Mouse (Mus musculus): Measurements from ENCODE around the gene Anapc1. TPM values are rescaled to one million over a fixed set of nuclear protein-coding genes. Genes with fewer than 3 reads are reported as not detected.

The Anapc1 gene
- polyA plus RNA-seq, 1 experiment from 2014 or later: 60.7 TPM

DNA sequence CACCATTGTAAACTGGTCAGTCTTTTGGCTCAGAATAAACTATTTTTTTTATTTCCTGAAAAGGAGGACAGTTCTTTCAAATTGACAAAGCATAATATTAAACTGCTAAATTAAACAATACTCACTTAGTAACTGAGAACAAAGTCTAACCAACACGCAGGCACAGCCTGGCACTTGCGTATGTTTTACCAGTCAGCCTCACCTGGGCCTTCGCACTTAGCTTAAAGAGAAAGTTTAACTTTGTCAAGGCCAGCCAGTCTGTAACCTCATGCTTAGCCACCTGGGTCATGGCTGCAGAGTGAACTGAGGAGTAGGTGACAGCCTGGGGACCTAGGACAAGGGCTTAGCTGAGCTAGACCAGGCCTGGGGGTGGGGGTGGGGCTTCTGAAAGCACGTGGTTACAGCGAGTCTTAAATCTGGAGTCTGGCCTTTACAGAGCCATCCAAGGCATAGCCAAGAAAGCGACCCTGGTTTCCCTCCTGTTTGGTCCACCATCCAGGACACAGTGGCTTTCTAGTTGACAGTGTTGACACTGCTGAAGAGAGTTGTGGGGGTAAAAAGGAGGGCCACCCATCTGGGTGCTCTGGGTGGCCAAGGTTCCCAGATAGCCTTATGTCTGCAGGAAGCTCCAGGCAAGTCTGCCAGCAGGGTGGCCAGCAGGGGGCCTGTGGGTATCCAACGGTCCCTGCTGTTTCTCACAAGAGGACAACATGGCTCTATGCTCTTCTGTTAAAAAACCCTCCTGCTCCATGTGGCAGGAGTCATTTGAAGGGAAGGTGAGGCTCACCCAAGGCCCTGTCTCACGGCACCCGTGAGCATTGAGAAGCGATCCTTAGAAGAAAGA is 120.7 kb downstream of the Anapc1 start:
- peak; percentile 29; the same call in 1 of the 2 replicates for ATAC-seq (ENCODE audit: low read depth)
- Histone ChIP-seq H3K9me3 (ENCODE audit: control insufficient read depth, low read length) (no peaks in the 10 kb centered on the region), H3K4me2 (ENCODE audit: low read depth, low read length) (no peak overlapping the region), H3K36me3 (ENCODE audit: control insufficient read depth, insufficient read depth, low read length) (no peaks in the 10 kb centered on the region), H3K9ac (ENCODE audit: low read length) (no peak overlapping the region), H3K4me1 (replicated peaks; ENCODE audit: control insufficient read depth, insufficient read depth, low read length) (peaks cover 14% of the 10 kb centered on the region; the same call in 1 of the 2 replicates), H3K4me3 (ENCODE audit: low read length) (no peak overlapping the region), H3K27ac (ENCODE audit: low read length) (no peak overlapping the region), H3K27me3 (ENCODE audit: control insufficient read depth, insufficient read depth, low read depth, low read length) (no peaks in the 10 kb centered on the region; the same call in 1 of the 2 replicates)
- WGBS: 60% methylated on average over 10 of the region's 10 CpGs

DNA sequence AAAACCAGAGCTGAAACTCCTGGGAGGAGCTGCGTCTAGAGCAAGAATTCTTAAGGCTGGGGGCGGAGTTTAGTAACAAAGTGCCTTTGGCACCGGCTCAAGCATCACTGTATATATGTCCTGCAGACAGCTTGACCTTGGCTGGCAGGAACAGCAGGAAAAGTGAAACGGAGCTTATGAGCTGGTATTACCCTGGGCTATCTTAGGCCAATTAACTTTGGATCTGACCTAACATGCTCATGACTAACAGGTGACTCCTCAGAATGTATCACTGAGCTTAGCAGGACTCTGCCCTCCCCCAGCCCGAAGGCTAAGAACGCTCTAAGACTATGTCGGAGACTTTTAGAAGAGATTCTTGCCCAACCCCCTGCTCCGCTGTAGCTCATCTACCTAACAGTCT is 121.3 kb downstream of the Anapc1 start:
- Histone ChIP-seq H3K9me3 (ENCODE audit: control insufficient read depth, low read length) (no peaks in the 10 kb centered on the region), H3K27ac (ENCODE audit: low read length) (no peak overlapping the region), H3K36me3 (ENCODE audit: control insufficient read depth, insufficient read depth, low read length) (no peaks in the 10 kb centered on the region), H3K4me1 (replicated peaks; ENCODE audit: control insufficient read depth, insufficient read depth, low read length) (peaks cover 14% of the 10 kb centered on the region; the same call in 1 of the 2 replicates), H3K27me3 (ENCODE audit: control insufficient read depth, insufficient read depth, low read depth, low read length) (no peaks in the 10 kb centered on the region; the same call in 1 of the 2 replicates), H3K9ac (ENCODE audit: low read length) (no peak overlapping the region), H3K4me3 (ENCODE audit: low read length) (no peak overlapping the region), H3K4me2 (ENCODE audit: low read depth, low read length) (no peak overlapping the region)
- peak; percentile 77 for ATAC-seq (ENCODE audit: low read depth)
- 27% methylated on average over 8 of the region's 8 CpGs for WGBS

GRCm38 (mm10) chr2:128564195-128564594 is 123.0 kb downstream of the Anapc1 start:
- H3K4me3 ChIP-seq (ENCODE audit: low read length): no peak overlapping the region
- H3K36me3 ChIP-seq (ENCODE audit: control insufficient read depth, insufficient read depth, low read length): no peaks in the 10 kb centered on the region
- no peak overlapping the region for H3K4me2 ChIP-seq (ENCODE audit: low read depth, low read length)
- H3K27me3 ChIP-seq (ENCODE audit: control insufficient read depth, insufficient read depth, low read depth, low read length): no peaks in the 10 kb centered on the region
- H3K4me1 ChIP-seq (replicated peaks; ENCODE audit: control insufficient read depth, insufficient read depth, low read length): peaks cover 14% of the 10 kb centered on the region; the same call in 1 of the 2 replicates
- no peaks in the 10 kb centered on the region for H3K9me3 ChIP-seq (ENCODE audit: control insufficient read depth, low read length)
- WGBS: 91% methylated on average over 3 of the region's 3 CpGs
- ATAC-seq (ENCODE audit: low read depth): no peak
- no peak overlapping the region for H3K9ac ChIP-seq (ENCODE audit: low read length)
- no peak overlapping the region for H3K27ac ChIP-seq (ENCODE audit: low read length)

Other genes starting within 250 kb of the Anapc1 start
- gene Spdye4c, start 96.2 kb downstream of the Anapc1 start, polyA plus RNA-seq (2015; fragmentation: Nextera tagmentation; extraction: Ambion mirVana): not detected in 2 replicates
- 7.8 and 9.2 TPM in 2 replicates for gene Mertk, start 11.6 kb upstream of the Anapc1 start, polyA plus RNA-seq (2015; fragmentation: Nextera tagmentation; extraction: Ambion mirVana)
- 35.0 and 35.4 TPM in 2 replicates for gene Tmem87b, start 130.7 kb upstream of the Anapc1 start, polyA plus RNA-seq (2015; fragmentation: Nextera tagmentation; extraction: Ambion mirVana)
- 7.9 and 8.0 TPM in 2 replicates for gene Fbln7, start 175.6 kb upstream of the Anapc1 start, polyA plus RNA-seq (2015; fragmentation: Nextera tagmentation; extraction: Ambion mirVana)

All from lung, embryonic 16.5 days (tissue).